Mouse (Mus musculus): ENCODE data around the gene Cyp4a14. TPM values are rescaled to one million over a fixed set of nuclear protein-coding genes. Genes with fewer than 3 reads are reported as not detected.
"Not testable (repeated sequence)": the region's sequence is repeated elsewhere in the genome, so short reads cannot be mapped to it uniquely, and the experiment has no call there.

The Cyp4a14 gene
- total RNA-seq (2021), result not detected
- long read RNA-seq, experiment 1, result 0 reads
- long read RNA-seq, experiment 2, result 0 reads

- intact Hi-C loops (cut with DNase I), result no loop called here
- no peak within 1 kb of the TSS for H3K27ac ChIP-seq
- TF ChIP-seq CTCF (IDR thresholded peaks at IDR 0.05), result no peak
- no peak for DNase-seq
- no peak within 1 kb of the TSS for H3K4me3 ChIP-seq
Observed at GRCm38 (mm10) chr4:115496001-115496400, at the start of gene Cyp4a14. Gene Cyp4a14 (minus strand): TSS chr4:115496142.

- no peak for TF ChIP-seq CTCF (IDR thresholded peaks at IDR 0.05)
- no peak overlapping the region for H3K4me3 ChIP-seq
- intact Hi-C loops (cut with DNase I), result no loop called here
- no peak overlapping the region for H3K27ac ChIP-seq
- no peak for DNase-seq
Observed at GRCm38 (mm10) chr4:115545101-115545500, 49.2 kb upstream of the Cyp4a14 start.

- H3K4me3 ChIP-seq, result no peak overlapping the region
- no peak overlapping the region for H3K27ac ChIP-seq
- DNase-seq, result no peak
- TF ChIP-seq CTCF (IDR thresholded peaks at IDR 0.05), result no peak
- intact Hi-C loops (cut with DNase I), result no loop called here
Observed at GRCm38 (mm10) chr4:115521766-115522165, 25.8 kb upstream of the Cyp4a14 start.

GRCm38 (mm10) chr4:115519444-115519843, 23.5 kb upstream of the Cyp4a14 start:
- intact Hi-C loops (cut with DNase I), result no loop called here
- Histone ChIP-seq H3K27ac (no peak overlapping the region), H3K4me3 (no peak overlapping the region)
- DNase-seq, result no peak
- no peak for TF ChIP-seq CTCF (IDR thresholded peaks at IDR 0.05)

GRCm38 (mm10) chr4:115518000-115518399, 22.1 kb upstream of the Cyp4a14 start, which contains the start of gene Cyp4a10:
Gene Cyp4a10 (plus strand): TSS chr4:115518264.
- DNase-seq; H3K27ac ChIP-seq; intact Hi-C loops (cut with DNase I); H3K4me3 ChIP-seq: not testable (repeated sequence)

DNA sequence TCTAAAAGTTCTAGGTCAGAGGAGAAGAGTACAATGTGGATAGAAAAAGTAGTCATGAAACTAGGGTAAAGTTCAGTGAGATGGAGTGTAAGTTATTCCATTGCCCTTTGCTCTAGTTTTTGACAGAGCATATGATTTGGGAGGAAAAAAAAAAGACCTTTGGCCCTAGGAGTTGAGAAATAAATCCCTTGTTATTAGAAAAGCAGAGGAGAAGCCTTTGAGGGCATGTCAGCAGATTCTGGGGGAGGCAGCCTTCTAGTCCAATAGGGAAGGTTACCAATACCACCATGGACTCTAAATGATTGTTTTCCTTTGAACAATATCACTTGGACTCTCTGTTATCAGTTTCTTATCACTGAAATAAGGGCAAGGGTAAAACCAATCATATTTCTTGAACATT, 18.0 kb upstream of the Cyp4a14 start:
- H3K4me3 ChIP-seq; intact Hi-C loops (cut with DNase I); DNase-seq; H3K27ac ChIP-seq: not testable (repeated sequence)

DNA sequence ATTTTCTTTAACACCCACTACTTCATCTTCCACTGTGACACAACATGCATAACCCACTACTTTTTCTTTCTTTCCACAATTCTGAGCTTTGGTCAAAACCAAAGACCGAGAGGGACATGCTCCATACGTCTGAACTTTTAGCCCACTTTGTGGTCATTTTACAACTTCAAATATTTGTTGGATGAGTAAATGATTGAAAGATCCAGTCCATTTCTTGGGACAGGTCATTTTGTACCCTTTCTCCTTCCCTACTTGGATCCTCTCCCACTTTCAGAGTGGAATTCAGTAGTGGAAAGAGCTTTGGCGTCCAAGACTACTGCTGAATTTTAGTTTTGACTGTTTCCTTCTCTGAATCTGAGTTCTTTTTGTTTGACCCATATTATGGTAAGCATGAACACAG, 1.5 kb upstream of the Cyp4a14 start:
- intact Hi-C loops (cut with DNase I), result no loop called here
- no peak overlapping the region for H3K27ac ChIP-seq
- no peak for DNase-seq
- H3K4me3 ChIP-seq, result no peak overlapping the region
- no peak for TF ChIP-seq CTCF (IDR thresholded peaks at IDR 0.05)

GRCm38 (mm10) chr4:115481006-115481652, 14.8 kb downstream of the Cyp4a14 start:
- no peak overlapping the region for H3K4me3 ChIP-seq
- TF ChIP-seq CTCF (IDR thresholded peaks at IDR 0.05), result no peak
- intact Hi-C loops (cut with DNase I), result no loop called here
- no peak overlapping the region for H3K27ac ChIP-seq
- DNase-seq, result no peak

DNA sequence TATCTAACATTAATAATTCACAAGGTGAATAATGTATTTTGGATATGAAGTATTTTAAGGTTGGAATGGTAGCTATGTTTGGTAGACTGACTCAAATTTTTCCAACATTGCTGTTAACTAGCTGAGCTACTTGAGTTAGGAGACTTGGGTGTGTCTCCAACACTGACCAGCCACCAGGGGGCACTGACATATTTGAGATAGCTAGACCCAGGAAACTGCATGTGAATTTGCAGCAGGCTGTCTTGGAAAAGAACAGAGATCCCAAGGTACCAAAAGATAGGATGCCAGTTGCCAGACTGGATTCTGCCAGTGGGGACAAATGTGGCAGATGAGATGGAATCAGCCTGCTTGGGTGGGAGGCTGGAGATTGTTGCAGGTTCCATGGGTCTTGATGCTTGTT, 19.9 kb downstream of the Cyp4a14 start:
- DNase-seq, result peak; percentile 20

GRCm38 (mm10) chr4:115473585-115473984, 22.4 kb downstream of the Cyp4a14 start:
- H3K4me3 ChIP-seq; intact Hi-C loops (cut with DNase I); H3K27ac ChIP-seq; DNase-seq: not testable (repeated sequence)

More for the DNA sequence above, 19.9 kb downstream of the Cyp4a14 start:
- H3K4me3 ChIP-seq; H3K27ac ChIP-seq; intact Hi-C loops (cut with DNase I): not testable (repeated sequence)
- peak; percentile 45 for TF ChIP-seq CTCF (IDR thresholded peaks at IDR 0.05)

DNA sequence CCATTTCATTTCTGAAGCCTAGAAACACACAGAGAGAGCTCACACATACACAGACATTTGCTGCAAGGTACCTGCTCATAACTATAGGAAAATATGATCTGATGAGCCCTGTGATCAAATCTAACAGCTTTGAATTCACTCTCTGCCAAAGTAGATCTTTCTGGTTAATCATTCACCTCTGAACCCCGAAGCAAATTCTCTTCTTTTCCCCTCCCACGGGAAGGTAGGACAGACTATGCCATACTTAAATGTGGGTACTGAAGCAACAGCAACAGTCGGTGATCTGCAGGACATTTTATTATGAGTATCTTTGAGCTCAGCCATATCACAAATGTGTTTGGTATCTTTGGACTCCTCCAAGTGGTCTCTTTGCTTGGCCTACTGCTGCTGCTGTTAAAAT, 43.6 kb downstream of the Cyp4a14 start, which contains the start of gene Cyp4a30b:
Gene Cyp4a30b, plus strand, starts transcription at position 301 of the 400 bp plus-strand sequence.
- no peak for DNase-seq
- H3K4me3 ChIP-seq, result no peak within 1 kb of the TSS
- H3K27ac ChIP-seq, result no peak within 1 kb of the TSS
- no peak for TF ChIP-seq CTCF (IDR thresholded peaks at IDR 0.05)
- intact Hi-C loops (cut with DNase I), result no loop called here

DNA sequence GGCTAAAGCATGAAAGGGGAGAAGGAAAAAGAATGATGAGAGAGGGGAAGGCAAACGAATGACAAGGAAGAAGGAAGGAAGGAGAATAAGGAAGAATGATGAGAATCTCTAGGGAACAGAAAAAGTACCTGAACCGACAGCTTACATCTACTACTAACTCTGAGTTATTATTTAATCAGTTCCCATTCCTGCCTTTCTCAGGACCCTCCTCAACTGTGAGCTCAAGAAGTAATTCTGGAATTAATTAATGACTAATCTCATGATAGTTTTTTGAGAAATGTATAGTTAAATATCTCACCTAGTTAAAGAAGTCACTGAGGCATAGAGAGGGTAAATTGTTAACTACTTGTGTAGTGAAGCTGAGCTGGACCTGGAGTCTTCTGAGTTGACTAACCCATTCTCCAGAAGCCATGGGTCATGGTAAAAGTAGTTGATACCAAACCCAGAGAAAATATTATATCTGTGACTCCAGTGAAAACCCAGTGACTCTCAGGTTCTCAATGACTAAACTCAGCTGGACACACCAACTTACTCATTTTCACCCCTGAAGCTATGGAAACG, 45.3 kb downstream of the Cyp4a14 start:
- H3K27ac ChIP-seq, result no peak overlapping the region
- no peak for TF ChIP-seq CTCF (IDR thresholded peaks at IDR 0.05)
- no peak overlapping the region for H3K4me3 ChIP-seq
- DNase-seq, result no peak
- intact Hi-C loops (cut with DNase I), result no loop called here

Other genes starting within 250 kb of the Cyp4a14 start
- gene Cyp4a12a, start 197.1 kb downstream of the Cyp4a14 start, total RNA-seq (2021), result not detected
- not detected for gene Cyp4a12b, start 84.5 kb downstream of the Cyp4a14 start, total RNA-seq (2021)
- not detected for gene Cyp4a30b, start 43.5 kb downstream of the Cyp4a14 start, total RNA-seq (2021)
- not detected for gene Cyp4a10, start 22.1 kb upstream of the Cyp4a14 start, total RNA-seq (2021)
- not detected for gene Cyp4a31, start 67.5 kb upstream of the Cyp4a14 start, total RNA-seq (2021)
- not detected for gene Cyp4a32, start 104.8 kb upstream of the Cyp4a14 start, total RNA-seq (2021)
- gene Cyp4b1, start 151.6 kb upstream of the Cyp4a14 start, total RNA-seq (2021), result 1 to 10 TPM; 2.6 to 4.5 TPM
- gene Efcab14, start 241.6 kb upstream of the Cyp4a14 start, total RNA-seq (2021), result 10 to 100 TPM; 35.7 to 49.5 TPM

Measured in gastrocnemius, adult 2 months (tissue).